Mouse (Mus musculus): ENCODE measurements around the gene Prpf8.

DNA sequence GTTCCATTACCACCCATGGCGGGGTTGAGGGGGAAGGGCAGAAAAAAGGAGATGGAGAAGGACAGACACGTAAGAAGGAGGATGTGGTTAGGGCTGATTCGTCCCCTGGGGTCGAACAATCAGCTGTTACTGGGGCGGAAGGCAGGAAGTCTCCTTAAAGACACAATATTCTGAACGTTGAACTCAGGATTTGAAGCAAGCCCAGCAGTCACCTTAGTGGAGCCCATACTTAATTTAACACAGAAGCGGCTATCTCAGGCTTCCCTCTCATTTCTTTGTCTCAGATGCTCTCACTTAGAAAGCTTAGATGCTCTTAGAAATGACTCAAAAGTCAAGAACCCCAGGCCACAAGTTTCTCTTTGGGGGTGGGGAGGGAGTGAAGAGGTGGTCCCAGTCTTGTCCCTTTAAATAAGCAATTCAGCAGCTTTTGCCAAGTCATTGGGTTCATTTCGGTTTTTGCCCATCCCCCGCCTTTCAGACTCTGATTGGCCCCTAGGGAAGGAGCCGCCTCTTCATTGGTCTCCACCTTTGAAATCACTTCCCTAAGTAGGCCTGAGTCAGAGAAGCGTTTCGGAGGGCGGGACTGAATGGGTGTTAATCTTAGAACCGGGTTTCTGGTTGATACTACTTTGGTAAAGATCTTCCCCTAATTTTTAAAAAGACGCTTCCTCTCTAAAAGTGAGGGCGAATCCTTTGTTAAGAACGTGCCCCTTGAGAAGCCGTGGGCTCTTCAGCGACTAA, 26.3 kb upstream of the Prpf8 start:
- TF ChIP-seq CTCF (IDR thresholded peaks at IDR 0.05; ENCODE audit: low read depth) (no peak), EP300 (optimal IDR thresholded peaks at IDR 0.05) (no peak)
